Mouse (Mus musculus): ENCODE measurements around the gene Gm49661.

Gene Gm49661

DNA sequence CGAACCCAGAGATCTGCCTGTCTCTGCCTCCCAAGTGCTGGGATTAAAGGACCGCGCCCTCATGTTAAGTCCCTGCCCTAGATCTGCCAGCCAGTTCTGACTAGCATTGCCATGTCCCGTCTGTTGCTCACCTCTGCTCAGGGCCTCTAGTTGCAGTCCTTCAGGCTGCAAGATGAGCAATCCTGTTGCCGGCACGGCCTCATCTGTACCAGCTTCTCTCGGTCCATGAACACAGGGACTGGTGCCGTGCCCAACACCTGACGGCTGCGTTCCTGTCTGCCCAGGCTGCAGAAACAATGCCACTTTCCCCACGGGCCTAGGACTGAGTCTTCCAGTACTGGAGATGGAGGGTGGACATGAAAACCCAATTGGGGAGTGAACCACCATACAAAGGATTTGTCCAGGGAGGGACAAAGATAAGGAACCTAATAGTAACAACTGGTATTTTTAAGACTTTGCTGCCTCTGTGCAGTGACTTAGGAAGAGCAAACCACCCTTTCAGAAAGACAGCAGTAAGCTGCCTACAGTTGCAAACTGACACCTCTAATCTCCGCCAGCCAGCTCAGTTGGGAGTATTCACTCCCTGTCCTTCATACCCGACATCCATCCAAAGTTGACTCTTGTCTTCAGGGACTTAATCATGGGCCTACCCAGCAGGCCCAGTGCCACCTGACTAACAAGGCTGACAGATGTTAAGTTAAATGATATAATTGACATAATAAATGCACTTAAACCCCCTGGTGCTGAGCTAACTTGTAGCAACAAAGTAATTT lies 1.5 kb downstream of the Gm49661 start:
- DNase-seq (ENCODE audit: low spot score in 2 of 2), result no peak

DNA sequence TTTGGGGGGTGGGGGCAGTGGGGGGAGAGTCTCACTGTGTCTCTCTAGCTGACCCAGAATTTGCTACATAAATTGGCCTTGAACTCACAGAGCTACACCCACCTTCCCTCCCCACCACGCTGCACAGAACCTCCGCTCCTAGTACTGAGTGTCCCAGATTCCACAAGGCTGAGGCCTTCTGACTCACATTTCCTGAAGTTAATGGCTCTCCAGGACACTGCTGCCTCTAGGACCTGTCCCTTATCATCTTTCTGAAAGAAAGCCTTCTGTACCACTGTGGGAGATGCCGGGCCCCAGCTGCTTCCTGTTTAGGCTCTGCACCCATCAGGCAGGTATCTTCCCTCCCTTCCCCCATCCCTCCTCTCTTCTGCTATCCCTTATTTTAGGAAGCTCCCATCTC lies 2.6 kb downstream of the Gm49661 start:
- no peak for DNase-seq (ENCODE audit: low spot score in 2 of 2)

DNA sequence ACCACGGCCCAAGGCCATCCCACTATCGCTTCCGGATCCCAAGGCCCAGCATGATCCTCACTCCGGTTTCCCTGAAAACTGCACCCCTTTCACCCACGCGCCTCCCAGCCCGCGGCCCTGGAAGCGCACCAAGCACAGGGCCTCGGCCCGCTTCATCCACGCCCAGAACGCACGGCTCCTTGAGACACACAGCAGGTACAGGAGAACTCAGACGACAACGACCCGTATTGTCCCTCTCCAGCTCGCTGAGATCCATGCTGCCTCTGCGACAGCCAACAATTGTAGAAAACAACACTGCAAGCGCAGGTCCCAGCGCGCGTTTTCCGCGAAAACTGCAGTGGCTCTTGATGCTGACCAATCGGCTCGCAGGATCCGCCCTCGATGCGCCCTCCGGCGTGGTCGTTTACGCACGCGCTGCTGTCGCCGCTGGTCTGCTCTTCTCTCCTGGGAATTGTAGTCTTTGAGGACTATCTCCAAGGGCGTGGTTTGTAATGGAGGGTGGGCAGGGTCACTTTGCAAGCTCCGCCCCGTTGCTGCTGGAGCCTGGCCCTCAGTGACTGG lies 3.4 kb downstream of the Gm49661 start:
- DNase-seq (ENCODE audit: low spot score in 2 of 2), result peak; percentile 85 to 94

DNA sequence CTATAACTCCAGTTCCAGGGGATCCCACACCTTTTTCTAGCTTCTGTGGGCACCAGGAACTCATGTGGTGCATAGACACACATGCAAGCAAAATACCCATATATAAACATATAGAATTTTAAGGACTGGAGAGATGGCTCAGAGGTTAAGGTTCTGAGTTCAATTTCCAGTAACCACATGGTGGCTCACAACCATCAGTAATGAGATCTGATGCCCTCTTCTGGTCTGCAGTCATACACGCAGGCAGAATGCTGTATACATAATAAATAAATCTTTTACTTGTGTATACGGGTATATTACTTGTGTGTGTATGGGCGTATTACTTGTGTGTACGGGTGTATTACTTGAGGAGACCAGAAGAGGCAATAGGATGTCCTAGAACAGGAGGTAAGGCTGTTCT lies 5.3 kb downstream of the Gm49661 start:
- DNase-seq (ENCODE audit: low spot score in 2 of 2), result no peak

DNA sequence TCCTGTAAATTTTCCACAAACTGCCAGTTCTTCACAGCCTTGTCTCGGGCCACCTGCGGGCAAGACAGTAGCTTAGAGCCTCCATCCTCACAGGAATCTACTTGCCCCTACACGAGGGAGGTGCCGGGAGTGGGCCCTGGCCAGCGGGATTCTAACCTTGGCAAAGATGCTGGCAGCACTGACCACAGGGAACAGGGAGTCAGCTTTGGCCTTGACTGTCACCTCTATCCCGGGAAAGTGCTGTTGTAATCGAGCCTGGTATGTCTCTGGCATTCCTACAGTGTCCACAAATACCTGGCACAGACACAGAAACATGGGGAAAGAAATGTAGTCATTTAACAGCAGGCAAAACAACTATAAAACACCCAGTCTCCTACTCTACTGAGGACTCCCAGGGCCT lies 9.4 kb downstream of the Gm49661 start:
- no peak for DNase-seq (ENCODE audit: low spot score in 2 of 2)

DNA sequence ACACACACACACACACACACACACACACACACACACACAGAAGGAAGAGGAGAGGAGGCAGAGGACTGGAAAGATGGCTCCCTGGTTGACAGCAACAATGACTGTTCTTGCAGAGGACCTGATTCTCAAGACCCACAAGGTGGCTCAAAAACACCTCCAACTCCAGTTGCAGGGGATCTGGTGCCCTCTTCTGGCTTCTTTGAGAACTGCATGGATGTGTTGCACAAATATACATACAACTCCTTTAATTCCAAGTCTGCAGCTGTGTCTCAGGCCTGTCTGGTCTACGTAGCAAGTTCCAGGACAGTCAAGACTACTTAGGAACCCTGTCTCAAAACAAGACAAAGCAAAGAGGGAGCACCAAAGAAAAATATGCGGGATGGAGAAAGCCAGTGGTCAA lies 12.5 kb downstream of the Gm49661 start:
- DNase-seq (ENCODE audit: low spot score in 2 of 2), result peak; percentile 48 to 57

DNA sequence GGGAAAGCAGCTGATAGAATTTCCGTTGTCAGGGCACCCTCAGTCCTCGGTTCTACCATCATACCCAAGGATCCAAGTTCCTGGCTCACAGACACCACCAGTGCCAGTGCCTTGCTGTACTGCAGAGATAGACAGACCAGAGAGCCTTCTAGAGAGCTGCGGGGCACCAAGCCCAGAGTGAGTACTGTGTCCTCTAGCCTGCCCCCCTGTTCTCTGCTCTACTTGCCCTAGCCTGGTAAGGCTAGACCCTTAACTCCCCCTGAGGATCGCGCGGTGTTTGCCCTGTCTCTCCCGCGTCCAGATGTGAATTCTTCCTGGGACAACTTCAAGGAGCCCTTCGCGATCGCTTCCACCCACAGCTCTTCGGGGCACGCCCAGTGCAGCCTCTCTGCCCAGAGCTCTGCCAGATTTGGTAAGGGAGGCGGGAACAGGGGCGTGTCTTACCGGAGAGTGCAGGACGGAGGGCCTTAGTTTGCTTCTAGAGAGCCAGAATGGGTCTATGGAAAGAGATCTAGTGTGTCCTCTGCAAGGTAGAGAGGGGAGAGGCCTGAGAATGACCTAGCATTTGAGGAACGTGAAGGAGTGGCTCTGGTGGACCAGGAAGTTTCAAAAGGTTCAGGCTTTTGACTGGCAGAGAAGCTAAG lies 16.5 kb downstream of the Gm49661 start:
- peak in 1 of 2 experiments; percentile 54 for DNase-seq (ENCODE audit: low spot score in 2 of 2)

DNA sequence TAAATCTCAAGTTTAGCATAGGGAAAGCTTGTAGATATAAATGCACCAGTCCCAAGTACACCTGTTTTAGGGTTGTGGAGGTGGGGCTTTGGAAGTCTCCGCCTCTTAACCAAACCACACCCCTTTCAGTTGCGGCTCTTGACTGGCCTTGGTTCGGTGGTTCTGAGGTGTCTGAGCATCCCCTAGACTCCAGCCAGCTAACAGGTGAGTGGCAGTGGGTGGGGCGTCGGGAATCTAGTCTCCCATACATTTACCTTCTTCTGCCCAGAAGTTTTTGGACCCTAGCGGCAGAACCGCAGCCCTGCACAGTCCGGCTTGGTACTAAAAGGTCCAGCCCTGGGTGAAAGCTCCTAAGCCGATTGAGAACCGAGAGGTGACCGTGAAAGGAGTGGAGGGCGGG lies 19.5 kb downstream of the Gm49661 start:
- DNase-seq (ENCODE audit: low spot score in 2 of 2), result no peak

DNA sequence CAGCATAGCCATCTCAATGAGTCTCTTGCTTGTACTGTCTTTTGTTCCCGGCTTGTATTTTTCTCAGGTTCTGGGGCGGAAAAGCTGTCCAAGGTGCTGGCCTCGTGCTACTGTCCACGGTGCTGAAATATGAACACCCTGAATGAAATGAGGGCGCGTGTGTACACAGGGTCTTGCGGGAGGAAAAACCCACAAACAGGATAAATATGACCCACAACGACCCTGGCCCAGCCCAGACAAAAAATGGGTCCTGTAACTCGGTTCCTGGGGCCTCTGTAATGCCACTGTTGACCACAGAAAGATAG lies 22.0 kb downstream of the Gm49661 start:
- DNase-seq (ENCODE audit: low spot score in 2 of 2), result no peak

DNA sequence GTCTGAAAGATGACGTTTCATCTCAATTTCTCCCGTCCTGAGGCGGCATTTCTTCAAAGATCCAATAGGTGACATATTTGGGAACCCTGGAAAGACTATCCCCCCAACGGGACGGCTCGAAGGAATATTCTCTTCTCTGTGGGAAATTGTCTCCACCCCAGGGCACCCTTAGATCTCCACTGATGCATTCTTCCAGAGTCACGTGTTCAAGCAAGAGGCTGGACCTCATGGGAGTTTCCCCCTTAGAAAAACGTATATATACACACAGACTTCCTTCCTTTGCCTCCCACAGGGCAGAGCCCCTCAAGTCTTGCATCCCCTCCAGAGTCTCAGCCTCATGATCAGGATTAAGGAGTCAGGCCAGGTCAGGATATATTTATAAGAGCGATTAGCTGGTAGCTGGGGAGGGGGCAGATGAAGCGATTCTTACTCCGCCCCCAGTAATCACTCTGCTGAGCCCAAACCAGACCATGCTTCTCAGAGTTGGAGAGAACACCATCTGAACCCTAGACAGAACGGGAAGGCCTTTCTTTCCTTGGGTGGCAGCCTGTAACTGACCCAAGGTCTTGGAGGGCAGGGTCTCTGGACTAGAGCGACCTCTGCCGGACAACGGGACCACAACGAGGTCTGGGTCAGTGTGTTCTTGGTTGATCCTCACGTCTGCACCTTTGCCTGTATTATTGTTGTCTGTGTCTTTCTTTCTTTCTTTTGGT lies 22.5 kb downstream of the Gm49661 start, which contains the start of gene Rtbdn:
TSS of gene Rtbdn (plus strand) at position 464 of the 713 bp plus-strand sequence.
- DNase-seq (ENCODE audit: low spot score in 2 of 2), result no peak

DNA sequence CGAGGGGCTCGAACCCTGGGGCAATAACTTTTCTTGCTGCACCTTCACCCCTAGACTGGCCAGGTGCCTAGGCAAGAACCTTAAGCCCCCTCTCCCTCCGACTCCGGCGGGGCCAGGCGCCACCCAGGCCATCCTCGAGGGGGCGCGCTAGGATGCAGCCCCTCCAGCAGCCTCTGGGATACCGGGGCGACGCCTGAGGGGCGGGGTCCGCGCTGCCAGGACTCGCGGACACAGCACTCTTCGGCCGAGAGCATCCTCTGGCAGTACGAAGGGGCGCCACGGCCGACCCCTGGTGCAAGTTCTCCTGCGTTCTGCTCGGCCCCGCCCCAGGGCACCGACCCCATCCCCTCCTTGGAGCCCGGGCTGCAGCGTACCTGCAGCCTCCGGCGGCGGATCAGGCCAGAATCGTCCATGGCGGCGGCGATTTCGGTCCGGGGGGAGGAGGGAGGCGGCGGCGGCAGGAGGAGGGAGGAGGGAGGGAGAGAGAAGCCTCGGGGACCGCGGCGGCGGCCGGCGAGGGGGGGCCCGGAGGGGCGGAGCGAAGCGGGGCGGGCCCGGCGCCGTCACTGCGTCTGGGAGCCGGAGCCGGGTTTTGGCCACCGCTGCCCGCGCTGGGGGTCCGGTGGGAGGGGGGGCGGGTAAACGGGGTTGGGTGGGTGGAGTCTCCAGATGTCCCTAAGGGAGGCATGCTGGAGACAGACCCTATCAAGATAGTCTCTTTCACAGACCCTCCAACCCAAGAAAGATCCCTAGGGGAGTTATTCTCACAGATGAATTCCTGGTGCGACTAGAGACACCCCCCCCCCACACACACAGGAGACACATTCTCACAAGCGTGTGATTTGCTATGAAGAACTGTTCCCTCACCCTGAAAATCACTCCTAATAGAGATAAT lies 23.4 kb downstream of the Gm49661 start:
- DNase-seq (ENCODE audit: low spot score in 2 of 2), result no peak

DNA sequence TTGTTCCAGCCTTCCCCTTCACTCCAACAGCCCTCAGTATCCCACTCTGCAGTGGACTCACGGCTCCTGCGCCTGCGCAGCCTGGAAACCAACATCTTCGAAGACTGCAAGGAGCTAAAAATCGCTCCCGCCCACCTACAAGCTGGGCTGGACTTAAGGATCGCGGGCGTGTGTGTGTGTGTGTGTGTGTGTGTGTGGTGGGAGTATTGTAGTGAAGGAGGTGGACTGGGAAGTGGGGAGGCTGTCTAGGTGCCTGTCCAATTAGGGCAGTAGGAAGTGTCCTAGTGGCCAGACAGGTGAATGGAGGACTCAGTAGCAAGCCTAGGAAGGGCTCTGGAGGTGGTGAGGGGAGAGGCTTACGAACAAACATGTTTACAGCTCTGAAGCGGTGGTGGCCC lies 24.0 kb downstream of the Gm49661 start:
- no peak for DNase-seq (ENCODE audit: low spot score in 2 of 2)

DNA sequence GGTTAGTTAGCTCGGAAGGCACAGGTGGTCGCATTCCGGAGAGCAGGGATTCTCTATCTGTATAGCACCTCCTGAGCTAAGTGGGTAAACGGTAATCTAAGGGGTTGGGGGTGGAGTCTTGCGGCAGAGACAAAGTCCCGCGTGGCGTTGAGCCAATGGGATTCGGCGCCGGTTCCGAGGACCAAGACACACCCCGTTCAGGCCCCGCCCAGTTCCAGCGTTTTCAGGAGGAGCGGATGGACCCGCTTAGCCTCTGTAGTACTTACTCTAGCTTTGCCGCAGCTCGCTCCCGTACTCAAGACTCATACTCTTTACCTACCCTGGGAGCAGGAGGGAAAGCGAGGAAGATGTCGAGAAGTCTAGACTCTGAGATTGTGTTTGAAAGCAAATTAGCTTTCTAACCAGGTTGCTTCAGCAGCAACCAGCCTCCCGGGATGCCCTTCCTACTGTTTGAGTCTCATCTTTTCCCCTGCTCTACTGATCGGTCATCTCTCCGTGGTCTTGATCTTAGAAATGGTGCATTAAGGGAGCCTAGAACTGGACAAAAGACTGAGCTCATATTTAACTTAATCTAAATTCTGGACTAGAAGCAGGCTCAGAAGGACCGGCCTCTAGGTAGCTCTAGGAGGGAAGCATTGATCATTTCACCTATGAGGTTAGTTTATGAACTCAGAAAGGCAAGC lies 24.6 kb downstream of the Gm49661 start:
- no peak for DNase-seq (ENCODE audit: low spot score in 2 of 2)

DNA sequence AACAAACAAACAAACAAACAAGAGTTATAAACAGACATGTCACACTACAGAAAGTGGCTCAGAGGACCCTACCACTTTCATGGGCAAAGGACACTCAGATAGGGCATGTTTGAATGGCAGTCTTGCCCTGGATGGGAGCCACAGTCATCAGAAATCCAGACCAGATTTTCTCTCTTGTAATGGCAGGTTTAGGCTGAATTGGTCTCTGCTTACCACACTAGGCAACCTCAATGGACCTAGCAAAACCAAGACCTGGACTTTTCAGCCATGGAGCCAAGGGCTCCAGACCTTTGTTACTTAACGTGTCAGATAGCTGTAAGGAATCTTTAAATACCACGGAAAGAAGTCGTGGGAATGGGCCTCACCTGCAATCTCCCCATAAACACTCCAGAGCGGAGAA lies 25.5 kb downstream of the Gm49661 start:
- no peak for DNase-seq (ENCODE audit: low spot score in 2 of 2)

DNA sequence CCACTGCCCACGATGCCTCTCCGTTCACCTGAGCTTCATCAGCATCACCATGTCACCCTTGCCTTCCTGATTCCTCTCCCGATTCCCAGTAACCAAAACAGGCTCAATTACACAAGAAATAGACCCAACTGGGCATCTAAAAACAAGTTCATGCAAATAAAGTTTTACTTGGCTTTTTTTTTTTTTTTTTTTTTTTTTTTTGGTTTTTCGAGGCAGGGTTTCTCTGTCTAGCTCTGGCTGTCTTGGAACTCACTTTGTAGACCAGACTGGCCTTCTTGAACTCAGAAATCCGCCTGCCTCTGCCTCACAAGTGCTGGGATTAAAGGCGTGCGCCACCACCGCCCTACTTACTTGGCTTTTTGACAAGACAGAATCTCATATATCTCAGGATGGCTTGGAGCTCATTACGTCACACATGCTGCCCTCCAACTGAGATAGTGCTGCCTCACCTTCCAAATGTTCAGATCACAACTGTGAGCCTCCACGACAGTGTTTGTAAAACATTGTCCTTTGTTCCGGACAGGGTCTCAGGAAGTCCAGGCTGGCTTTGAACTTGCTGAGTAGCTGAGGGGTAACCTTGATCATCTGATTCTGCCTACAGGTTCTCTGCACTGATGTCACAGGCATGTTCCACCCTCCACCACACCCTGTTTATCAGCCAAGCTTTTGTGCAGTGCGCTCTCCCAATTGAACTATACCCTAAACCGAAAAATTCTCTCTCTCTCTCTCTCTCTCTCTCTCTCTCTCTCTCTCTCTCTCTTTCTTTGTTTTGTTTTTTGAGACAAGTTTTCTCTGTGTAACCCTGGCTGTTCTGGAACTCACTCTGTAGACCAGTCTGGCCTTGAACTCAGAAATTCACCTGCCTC lies 31.4 kb downstream of the Gm49661 start:
- no peak for DNase-seq (ENCODE audit: low spot score in 2 of 2)

DNA sequence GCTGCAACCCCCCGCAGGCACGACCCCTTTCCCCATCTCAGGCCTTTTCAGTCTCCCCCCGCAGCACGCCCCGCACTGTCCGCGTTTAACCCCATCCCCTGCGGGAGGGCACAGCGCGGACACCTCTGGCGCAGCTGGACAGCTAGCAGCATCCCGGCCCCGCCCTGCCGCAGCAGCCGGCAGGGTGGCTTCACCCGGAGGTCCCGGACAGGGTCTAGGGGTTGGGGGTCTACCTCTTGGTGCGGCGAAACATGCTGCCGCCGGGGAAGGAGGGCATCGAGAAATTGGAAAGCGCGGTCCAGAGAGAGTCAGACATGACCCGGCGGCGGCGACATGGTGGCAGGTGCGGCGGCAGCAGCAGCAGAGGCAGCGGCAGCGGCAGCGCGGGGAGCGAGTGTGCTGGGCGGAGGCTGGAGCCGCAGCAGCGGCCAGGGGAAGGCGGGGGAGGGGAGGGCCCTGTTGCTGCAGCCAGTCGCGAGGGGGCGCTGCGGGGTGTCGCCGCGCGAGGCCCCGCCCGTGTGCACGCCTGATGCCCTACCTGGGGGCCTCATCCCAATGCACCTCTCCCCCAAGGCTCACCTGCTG lies 32.2 kb downstream of the Gm49661 start, which contains the start of gene Mast1:
TSS of gene Mast1 (minus strand) at position 398 of the 585 bp plus-strand sequence.
- no peak for DNase-seq (ENCODE audit: low spot score in 2 of 2)

DNA sequence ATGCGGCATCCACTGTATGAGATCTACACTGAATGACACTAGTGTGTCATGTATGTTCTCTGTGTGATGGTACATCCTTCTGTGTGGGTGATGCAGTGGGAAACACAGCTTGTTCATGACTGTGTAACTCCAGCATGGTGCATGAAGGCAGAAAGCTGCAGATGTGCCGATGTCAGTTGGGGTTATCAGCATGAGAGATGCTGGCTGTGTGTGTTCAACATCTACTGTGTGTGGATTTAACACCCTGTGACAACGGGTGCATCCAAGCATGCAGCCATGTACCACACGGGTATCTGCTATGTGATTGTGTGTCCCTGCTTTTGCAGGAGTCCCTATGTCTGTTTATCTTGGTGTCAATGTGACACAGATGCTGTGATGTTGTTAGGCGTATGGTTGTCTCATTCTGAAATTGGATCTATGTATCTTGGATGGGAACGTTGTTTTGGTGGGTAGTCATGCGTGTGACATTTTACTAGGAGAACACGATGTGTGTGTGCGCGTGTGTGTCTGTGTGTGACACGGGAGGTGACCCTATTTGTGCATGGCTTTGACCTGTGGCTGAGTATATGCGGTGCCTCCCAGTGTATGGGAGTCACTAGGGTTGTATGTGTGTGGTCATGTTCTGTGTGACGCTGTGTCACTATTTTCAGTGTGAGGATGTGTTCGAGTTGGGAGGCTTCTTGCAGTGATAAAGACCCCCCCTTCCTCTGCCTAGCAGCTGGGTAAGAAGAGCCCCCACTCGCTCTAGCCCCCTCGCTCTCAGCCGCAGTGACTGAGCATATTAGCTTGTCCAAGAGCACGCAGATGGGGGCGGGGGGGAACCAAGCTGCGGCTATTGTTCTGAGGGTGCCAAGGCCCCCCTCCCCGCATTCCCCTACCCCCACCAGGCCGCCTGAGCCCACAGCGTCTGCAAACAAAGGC lies 32.9 kb downstream of the Gm49661 start:
- no peak for DNase-seq (ENCODE audit: low spot score in 2 of 2)

DNA sequence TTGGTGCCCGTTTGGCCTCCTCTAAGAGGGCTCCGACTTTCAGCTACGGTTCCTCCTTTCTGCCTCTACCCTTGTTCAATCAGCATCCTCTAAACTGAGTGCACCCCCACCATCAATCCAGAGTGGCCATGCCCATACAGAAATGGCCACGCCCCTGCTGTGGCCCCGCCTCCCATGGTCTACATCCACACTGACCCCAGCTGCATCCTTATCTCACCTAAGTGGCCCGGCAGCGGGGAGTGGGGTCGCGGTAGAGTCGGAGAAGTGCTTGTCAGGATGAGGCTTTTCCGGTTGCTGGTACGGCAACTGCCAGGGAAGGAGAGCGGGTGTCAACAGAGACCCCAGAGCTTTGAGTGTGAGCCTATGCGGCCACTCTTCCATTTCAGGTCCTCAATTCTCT lies 33.7 kb downstream of the Gm49661 start:
- DNase-seq (ENCODE audit: low spot score in 2 of 2), result no peak

Data from urinary bladder, adult 18-20 months (tissue).